Mouse (Mus musculus) myocyte (in vitro differentiated cells): ENCODE results near the gene Rgs13.

Experiments used
- MYOD1 ChIP-seq, 3 experiments: IDR thresholded peaks; one replicate each; pipeline ENCODE4 v1.6.1; 2011; ENCODE audit warnings: control low read depth in 2 of 3, low read depth in 2 of 3, mild to moderate bottlenecking in 2 of 3, moderate library complexity in 1 of 3; ENCODE audit not compliant: insufficient read length in 2 of 3, control insufficient read depth in 1 of 3
- SRF ChIP-seq: IDR thresholded peaks from one replicate; pipeline ENCODE4 v1.6.1; 2011; ENCODE audit warnings: low read depth; ENCODE audit not compliant: control insufficient read depth, insufficient read length

DNA sequence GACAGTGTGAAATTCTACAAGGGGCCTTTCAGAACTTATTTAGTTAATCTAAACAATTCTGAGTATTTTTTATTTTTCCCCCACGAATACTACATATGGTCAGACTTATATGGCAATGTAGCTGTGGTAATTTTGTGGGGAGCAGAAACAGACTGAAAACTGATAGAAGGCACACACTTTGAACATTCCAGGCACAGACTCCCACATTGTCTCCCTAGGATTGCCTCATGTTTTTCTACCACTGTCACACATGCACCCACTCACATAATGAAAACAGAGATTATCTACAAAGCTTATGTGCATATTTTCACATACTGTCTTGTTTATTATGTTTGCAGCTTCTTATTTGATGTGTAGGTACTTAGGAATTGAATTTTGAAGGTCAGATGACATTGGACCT is 9.4 kb downstream of the Rgs13 start:
- TF ChIP-seq MYOD1 (IDR thresholded peaks at IDR 0.05; ENCODE audit: control insufficient read depth in 1 of 3, insufficient read length in 2 of 3, low read depth in 2 of 3) (no peak), SRF (no peak)
